Mouse (Mus musculus) midbrain, postnatal 0 days (tissue): ENCODE measurements around the gene Olfr1419. TPM values are rescaled to one million over a fixed set of nuclear protein-coding genes. Genes with fewer than 3 reads are reported as not detected.

Experiments
- ATAC-seq: fragments of 200-750 bp; cut with Nextera tagmentation; 2 replicates; pipeline ENCODE4 v1.8.0; 2017; ENCODE audit warnings: moderate number of reproducible peaks, mild to moderate bottlenecking, moderate TSS enrichment, moderate library complexity; ENCODE audit not compliant: low FRiP score
- DNase-seq: peaks from one replicate; pipeline ENCODE4 v3.0.0-alpha.2; 2015; ENCODE audit warnings: low spot score
- H3K27ac ChIP-seq: fragments of 300-500 bp; sonication (generic); 2 replicates; pipeline ENCODE4 v1.5.1; 2014; ENCODE audit warnings: low read depth, mild to moderate bottlenecking, low read length, mixed read lengths
- H3K27me3 ChIP-seq: fragments of 300-500 bp; sonication (generic); 2 replicates; pipeline ENCODE4 v1.6.1; 2014; ENCODE audit warnings: low read length, control low read depth, mixed read lengths; ENCODE audit not compliant: insufficient read depth
- H3K36me3 ChIP-seq: fragments of 300-500 bp; sonication (generic); 2 replicates; pipeline ENCODE4 v1.6.1; 2014; ENCODE audit warnings: low read length, control low read depth, mixed read lengths; ENCODE audit not compliant: insufficient read depth
- H3K4me1 ChIP-seq: fragments of 300-500 bp; sonication (generic); 2 replicates; pipeline ENCODE4 v1.6.1; 2014; ENCODE audit warnings: mild to moderate bottlenecking, control low read depth, antibody characterized with exemption, low read length, mixed read lengths; ENCODE audit not compliant: insufficient read depth
- H3K4me2 ChIP-seq: fragments of 300-500 bp; sonication (generic); 2 replicates; pipeline ENCODE4 v1.6.1; 2014; ENCODE audit warnings: low read depth, mild to moderate bottlenecking, low read length, mixed read lengths; ENCODE audit not compliant: poor library complexity, severe bottlenecking
- H3K4me3 ChIP-seq: fragments of 300-500 bp; sonication (generic); 2 replicates; pipeline ENCODE4 v1.5.1; 2014; ENCODE audit warnings: low read depth, mild to moderate bottlenecking, low read length, moderate library complexity
- H3K9ac ChIP-seq: fragments of 300-500 bp; sonication (generic); replicated peaks from 2 replicates; pipeline ENCODE4 v1.6.1; 2014; ENCODE audit warnings: mild to moderate bottlenecking, low read length, moderate library complexity, mixed read lengths; ENCODE audit not compliant: poor library complexity, severe bottlenecking
- H3K9me3 ChIP-seq: fragments of 300-500 bp; sonication (generic); 2 replicates; pipeline ENCODE4 v1.6.1; 2016; ENCODE audit warnings: low read length, control low read depth
- CTCF ChIP-seq: IDR thresholded peaks from 2 replicates; pipeline ENCODE4 v1.5.1; 2016; ENCODE audit warnings: antibody characterized with exemption, mild to moderate bottlenecking
- WGBS: fragments of 180-500 bp; shearing (Covaris S2); extraction: QIAGEN DNeasy Blood & Tissue Kit; methylation state at CpG from one replicate; pipeline ENCODE4 v1.1.7; 2014; 5-methylcytosine and 5-hydroxymethylcytosine counted together
- microRNA-seq: library from miRNA; unstranded; fragments of <30 nt; microRNA quantifications from one replicate; pipeline ENCODE4, GENCODE M21; 2016; ENCODE audit warnings: borderline number of aligned reads
- polyA plus RNA-seq: library from polyadenylated mRNA; unstranded; fragments of >200 nt; fragmentation: Nextera tagmentation; extraction: Ambion mirVana; gene quantifications from 2 replicates; pipeline ENCODE4 v1.2.1, GENCODE M21; 2015
- total RNA-seq: library from RNA; depleted of rRNA; stranded (reverse); fragments of >200 nt; gene quantifications from 2 replicates; pipeline ENCODE4 v1.2.3, GENCODE M21; 2014; rRNA removed

The Olfr1419 gene
- total and polyA plus RNA-seq, 2 experiments from 2014 or later = 0.16 TPM; not detected in 1

DNA sequence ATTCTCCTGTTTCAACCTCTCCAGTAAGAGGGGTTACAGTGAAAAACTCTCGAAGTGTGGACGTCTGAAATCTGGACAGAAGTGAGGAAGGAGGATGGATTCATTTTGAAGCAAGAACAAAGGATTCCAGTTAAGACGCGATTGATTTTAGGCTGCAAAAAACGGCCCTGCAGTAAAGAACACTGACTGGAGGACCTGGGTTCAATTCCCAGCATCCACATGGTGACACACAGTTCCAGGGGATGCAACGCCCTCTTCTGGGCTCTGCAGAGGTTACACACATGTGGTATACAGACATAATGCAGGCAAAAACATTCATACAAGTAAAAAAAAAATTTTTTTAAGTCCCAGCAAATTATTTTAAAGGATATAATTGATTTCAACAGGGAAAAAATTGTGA lies 54.7 kb downstream of the Olfr1419 start:
- H3K9ac ChIP-seq = no peak overlapping the region
- no peak for TF ChIP-seq CTCF
- no peaks in the 10 kb centered on the region for H3K27me3 ChIP-seq
- WGBS = 34% methylated on average over 6 of the region's 6 CpGs
- peak overlapping the region; percentile 83 for H3K4me3 ChIP-seq
- H3K4me2 ChIP-seq = peak overlapping the region; percentile 78
- DNase-seq = no peak
- no peaks in the 10 kb centered on the region for H3K36me3 ChIP-seq
- H3K27ac ChIP-seq = no peak overlapping the region
- H3K4me1 ChIP-seq = no peaks in the 10 kb centered on the region; the same call in 1 of the 2 replicates
- no peak for ATAC-seq
- no peaks in the 10 kb centered on the region for H3K9me3 ChIP-seq

DNA sequence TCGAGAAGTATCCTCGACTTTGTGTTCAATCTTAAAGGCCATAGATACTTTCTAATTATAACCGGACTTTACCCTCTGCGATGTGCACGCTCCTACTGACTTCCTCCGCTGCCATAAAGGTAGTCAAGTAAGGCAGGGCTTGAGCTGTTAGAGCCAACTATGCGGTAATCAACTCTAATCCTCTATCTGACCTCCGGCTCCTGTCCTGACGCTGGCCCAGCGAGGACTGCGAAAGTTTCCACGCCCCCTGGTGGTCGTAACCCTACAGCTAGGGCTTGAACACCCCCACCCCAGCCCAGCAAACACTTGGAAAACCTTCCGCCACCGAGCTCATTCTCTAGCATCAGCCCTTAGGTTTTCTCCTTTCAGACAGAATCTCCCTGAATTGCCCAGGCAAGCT lies 55.1 kb downstream of the Olfr1419 start:
- DNase-seq (peak; percentile 83), ATAC-seq (peak; percentile 64; the same call in 1 of the 2 replicates)
- Histone ChIP-seq H3K27me3 (no peaks in the 10 kb centered on the region), H3K36me3 (no peaks in the 10 kb centered on the region), H3K9me3 (no peaks in the 10 kb centered on the region), H3K9ac (peak overlapping the region; percentile 33; the same call in 1 of the 2 replicates), H3K4me1 (no peaks in the 10 kb centered on the region; the same call in 1 of the 2 replicates), H3K4me2 (peak overlapping the region; percentile 78), H3K27ac (no peak overlapping the region), H3K4me3 (peak overlapping the region; percentile 83)
- peak; percentile 74 for TF ChIP-seq CTCF
- under 1% methylated on average over 15 of the region's 15 CpGs for WGBS

DNA sequence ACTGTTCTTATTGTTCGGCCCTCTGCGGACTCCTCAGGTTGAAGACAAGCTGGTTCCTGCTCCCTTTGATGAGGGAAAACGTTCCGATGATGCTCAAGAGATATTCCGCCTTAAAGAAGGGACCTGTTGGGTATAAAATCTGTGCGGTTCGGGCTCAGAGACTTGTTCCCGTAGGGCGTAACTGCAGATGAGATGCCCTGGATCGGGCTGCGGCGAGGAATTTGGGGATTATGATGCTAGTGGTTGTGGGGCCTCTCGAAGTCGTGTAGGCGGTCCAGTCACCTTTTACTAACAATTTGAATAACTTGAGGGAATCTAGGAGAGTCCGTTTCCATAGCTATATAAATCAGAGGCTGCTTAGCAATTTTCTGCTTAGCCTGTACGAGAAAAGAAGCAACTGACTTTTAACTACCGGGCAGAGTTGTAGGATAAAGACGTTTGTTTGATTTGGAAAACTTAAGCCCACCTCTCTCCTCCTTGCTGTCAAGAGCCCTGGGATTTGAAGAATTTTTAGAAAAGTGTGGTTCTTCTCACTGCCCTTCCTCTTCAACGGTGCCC lies 55.7 kb downstream of the Olfr1419 start, which contains the start of gene Stx3:
Gene Stx3, minus strand, starts transcription at position 261 of the 558 bp plus-strand sequence.
- ATAC-seq (no peak), DNase-seq (no peak)
- H3K9me3 ChIP-seq = no peaks in the 10 kb centered on the region
- peak within 1 kb of the TSS; percentile 81 for H3K9ac ChIP-seq
- H3K36me3 ChIP-seq = no peaks in the 10 kb centered on the region
- WGBS = under 1% methylated on average over 20 of the region's 20 CpGs
- no peaks in the 10 kb centered on the region for H3K27me3 ChIP-seq
- H3K27ac ChIP-seq = peak within 1 kb of the TSS; percentile 70
- no peak for TF ChIP-seq CTCF
- H3K4me3 ChIP-seq = peak within 1 kb of the TSS; percentile 83
- peak within 1 kb of the TSS; percentile 78 for H3K4me2 ChIP-seq
- H3K4me1 ChIP-seq = no peaks in the 10 kb centered on the region; the same call in 1 of the 2 replicates

Small RNAs within 50 kb of the gene (microRNA-seq; reads per million reads assigned to microRNA genes)
- gene Mir6994 = 12.7 reads per million, percentile 24 among the genes with 10 or more reads in this experiment

Other genes with a start within 250 kb of the Olfr1419 start
- gene Ms4a3, start 234.3 kb downstream of the Olfr1419 start, total RNA-seq = not detected in 2 replicates
- not detected in 2 replicates for gene Ms4a3, start 234.3 kb downstream of the Olfr1419 start, polyA plus RNA-seq
- gene Oosp2, start 214.5 kb downstream of the Olfr1419 start, total RNA-seq = not detected in 2 replicates
- not detected in 2 replicates for gene Oosp2, start 214.5 kb downstream of the Olfr1419 start, polyA plus RNA-seq
- not detected in 2 replicates for gene Oosp1, start 184.0 kb downstream of the Olfr1419 start, total RNA-seq
- gene Oosp1, start 184.0 kb downstream of the Olfr1419 start, polyA plus RNA-seq = not detected in 2 replicates
- not detected in 2 replicates for gene Oosp3, start 178.1 kb downstream of the Olfr1419 start, total RNA-seq
- gene Oosp3, start 178.1 kb downstream of the Olfr1419 start, polyA plus RNA-seq = not detected in 2 replicates
- gene Gif, start 127.6 kb downstream of the Olfr1419 start, total RNA-seq = not detected in 2 replicates
- gene Gif, start 127.6 kb downstream of the Olfr1419 start, polyA plus RNA-seq = not detected in 2 replicates
- 15.6 and 22.8 TPM in 2 replicates for gene Mrpl16, start 104.7 kb downstream of the Olfr1419 start, total RNA-seq
- gene Mrpl16, start 104.7 kb downstream of the Olfr1419 start, polyA plus RNA-seq = 52.3 and 53.0 TPM in 2 replicates
- gene Stx3, start 55.7 kb downstream of the Olfr1419 start, total RNA-seq = 28.8 and 35.0 TPM in 2 replicates
- 36.6 and 37.8 TPM in 2 replicates for gene Stx3, start 55.7 kb downstream of the Olfr1419 start, polyA plus RNA-seq
- not detected in 2 replicates for gene Olfr1417, start 35.9 kb downstream of the Olfr1419 start, total RNA-seq
- gene Olfr1417, start 35.9 kb downstream of the Olfr1419 start, polyA plus RNA-seq = 0.16 and 0.18 TPM in 2 replicates
- not detected in 2 replicates for gene Olfr1418, start 14.0 kb downstream of the Olfr1419 start, total RNA-seq
- gene Olfr1418, start 14.0 kb downstream of the Olfr1419 start, polyA plus RNA-seq = not detected in 2 replicates
- not detected in 2 replicates for gene Olfr1420, start 11.5 kb upstream of the Olfr1419 start, total RNA-seq
- 0.06 TPM in 1 of 2 replicates, not detected in the other for gene Olfr1420, start 11.5 kb upstream of the Olfr1419 start, polyA plus RNA-seq
- 11.8 and 13.4 TPM in 2 replicates for gene Patl1, start 37.3 kb upstream of the Olfr1419 start, total RNA-seq
- gene Patl1, start 37.3 kb upstream of the Olfr1419 start, polyA plus RNA-seq = 10.7 and 11.9 TPM in 2 replicates
- gene Osbp, start 90.8 kb upstream of the Olfr1419 start, total RNA-seq = 24.6 and 28.1 TPM in 2 replicates
- 2.8 TPM in 2 replicates for gene Osbp, start 90.8 kb upstream of the Olfr1419 start, polyA plus RNA-seq
- gene Olfr1423, start 166.2 kb upstream of the Olfr1419 start, total RNA-seq = not detected in 2 replicates
- gene Olfr1423, start 166.2 kb upstream of the Olfr1419 start, polyA plus RNA-seq = not detected in 2 replicates
- not detected in 2 replicates for gene Olfr1424, start 187.6 kb upstream of the Olfr1419 start, total RNA-seq
- not detected in 2 replicates for gene Olfr1424, start 187.6 kb upstream of the Olfr1419 start, polyA plus RNA-seq
- gene Olfr1425, start 202.6 kb upstream of the Olfr1419 start, total RNA-seq = not detected in 2 replicates
- not detected in 2 replicates for gene Olfr1425, start 202.6 kb upstream of the Olfr1419 start, polyA plus RNA-seq
- not detected in 2 replicates for gene Olfr1426, start 216.9 kb upstream of the Olfr1419 start, total RNA-seq
- gene Olfr1426, start 216.9 kb upstream of the Olfr1419 start, polyA plus RNA-seq = not detected in 2 replicates
- gene Olfr1427, start 228.2 kb upstream of the Olfr1419 start, total RNA-seq = not detected in 2 replicates
- not detected in 2 replicates for gene Olfr1427, start 228.2 kb upstream of the Olfr1419 start, polyA plus RNA-seq
- not detected in 2 replicates for gene Olfr1428, start 240.8 kb upstream of the Olfr1419 start, total RNA-seq
- gene Olfr1428, start 240.8 kb upstream of the Olfr1419 start, polyA plus RNA-seq = not detected in 2 replicates
- not detected in 2 replicates for gene Olfr76, start 248.1 kb upstream of the Olfr1419 start, total RNA-seq
- gene Olfr76, start 248.1 kb upstream of the Olfr1419 start, polyA plus RNA-seq = not detected in 2 replicates